Mouse (Mus musculus) kidney, adult 10 weeks (tissue): Measurements from ENCODE around the gene Ndnf. TPM values are rescaled to one million over a fixed set of nuclear protein-coding genes. Genes with fewer than 3 reads are reported as not detected.

ENCODE experiments used
- polyA plus RNA-seq: library from polyadenylated mRNA; stranded (reverse); fragments of 350-450 nt; fragmentation: Illumina TruSeq; extraction: RNeasy Lipid Tissue Mini Kit (QIAGEN cat#74804); gene quantifications from one replicate; pipeline ENCODE4 v1.2.3, GENCODE M21; 2014; ENCODE audit warnings: low read depth, low replicate concordance

Gene Ndnf
- 0.12 TPM for polyA plus RNA-seq

DNA sequence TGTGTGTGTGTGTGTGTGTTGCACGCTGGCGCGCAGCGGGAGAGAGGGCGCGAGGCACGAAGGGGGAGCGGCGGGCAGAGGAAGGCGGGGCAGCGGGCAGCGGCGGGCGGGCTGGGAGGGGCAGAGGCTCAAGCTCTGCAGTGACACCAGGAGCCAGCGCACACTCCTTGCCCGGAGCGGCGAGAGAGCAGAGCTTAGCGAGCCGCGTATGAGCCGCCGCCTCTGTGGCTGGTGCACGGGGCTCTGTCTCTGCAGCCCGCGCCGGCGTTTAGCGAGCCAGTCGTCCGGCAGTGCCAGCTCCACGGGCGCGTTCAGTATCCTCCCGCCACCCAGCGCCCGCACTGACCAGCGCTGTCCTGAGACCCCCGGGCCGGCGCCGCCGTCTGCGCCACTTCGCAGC is at the start of gene Ndnf:
Ndnf (plus strand) TSS at position 140 of the 400 bp plus-strand sequence.

Other genes starting within 250 kb of the Ndnf start
- gene Tnip3, start 146.3 kb upstream of the Ndnf start, polyA plus RNA-seq = 0.36 TPM
- gene Prdm5, start 107.4 kb downstream of the Ndnf start, polyA plus RNA-seq = 6.3 TPM